Mouse (Mus musculus) Patski (cell line): ENCODE results near the gene Miip. TPM values are rescaled to one million over a fixed set of nuclear protein-coding genes. Genes with fewer than 3 reads are reported as not detected.
"Not testable (repeated sequence)": the region's sequence is repeated elsewhere in the genome, so short reads cannot be mapped to it uniquely, and the experiment has no call there.

Experiments
- ATAC-seq: fragments of 100-300 bp; one replicate; pipeline ENCODE4 v1.8.0; 2021
- CTCF ChIA-PET: fragments of 350-600 bp; sonication (Branson Sonifier 250); formaldehyde crosslinking; loops from one replicate; lab custom pipeline; 2022; ENCODE audit warnings: inconsistent platforms; lab: Charles Lee
- POLR2A ChIA-PET: fragments of 350-600 bp; sonication (Branson Sonifier 250); formaldehyde crosslinking; loops from one replicate; lab custom pipeline; 2022; ENCODE audit warnings: antibody characterized with exemption, inconsistent platforms; lab: Charles Lee
- DNase-seq: peaks from one replicate; pipeline ENCODE4 v3.0.0-alpha.2; 2011; ENCODE audit warnings: low read depth, low spot score
- H3K27me3 ChIP-seq: fragments of 371-371 bp; one replicate; pipeline ENCODE4 v1.5.1; 2021
- CTCF ChIP-seq: fragments of 100-300 bp; IDR thresholded peaks from one replicate; pipeline ENCODE4 v1.5.1; 2021
- in situ Hi-C: fragments of 300-500 bp; cut with MboI; formaldehyde crosslinking; loops from 3 replicates; pipeline ENCODE4 v1.11.1; 2018; ENCODE audit warnings: low pct_unique_long_range_greater_than_20kb, mixed read lengths
- polyA plus RNA-seq: library from polyadenylated mRNA; unstranded; gene quantifications from one replicate; pipeline ENCODE4 v1.2.3, GENCODE M21; 2021

Gene Miip
- polyA plus RNA-seq, 1 experiment from 2014 or later: 14.4 TPM

- H3K27me3 ChIP-seq: no peaks in the 10 kb centered on the region
- no peak for ATAC-seq
- in situ Hi-C loops: no loop called here
- ChIA-PET POLR2A (no interaction called here), CTCF (no interaction called here)
- DNase-seq: no peak
- no peak for TF ChIP-seq CTCF
Measured at GRCm38 (mm10) chr4:147824389-147824788, 44.2 kb downstream of the Miip start.

GRCm38 (mm10) chr4:147821414-147821813 is 47.2 kb downstream of the Miip start:
- CTCF ChIA-PET, H3K27me3 ChIP-seq, ATAC-seq, in situ Hi-C loops, POLR2A ChIA-PET, DNase-seq: not testable (repeated sequence)

GRCm38 (mm10) chr4:147819659-147820058 is 49.0 kb downstream of the Miip start:
- in situ Hi-C loops, H3K27me3 ChIP-seq, DNase-seq, ATAC-seq, POLR2A ChIA-PET, CTCF ChIA-PET: not testable (repeated sequence)

GRCm38 (mm10) chr4:147814592-147815167 is 53.9 kb downstream of the Miip start:
- ChIA-PET CTCF (interaction anchor here (0.8 kb wide), 1 partner anchor 9 kb away, joined by 4 read pairs; no protein-coding TSS in a partner anchor), POLR2A (no interaction called here)
- TF ChIP-seq CTCF: no peak
- ATAC-seq: no peak
- H3K27me3 ChIP-seq: no peaks in the 10 kb centered on the region
- in situ Hi-C loops: no loop called here
- no peak for DNase-seq

GRCm38 (mm10) chr4:147813249-147813765 is 55.3 kb downstream of the Miip start:
- no peak for DNase-seq
- in situ Hi-C loops: no loop called here
- CTCF ChIA-PET: no interaction called here
- TF ChIP-seq CTCF: no peak
- no peak for ATAC-seq
- H3K27me3 ChIP-seq: no peaks in the 10 kb centered on the region
- POLR2A ChIA-PET: no interaction called here

Other genes starting within 250 kb of the Miip start
- gene Zfp979, start 226.3 kb downstream of the Miip start, polyA plus RNA-seq: 0.14 TPM
- gene Zfp534, start 166.3 kb downstream of the Miip start, polyA plus RNA-seq: 0.39 TPM
- 0.19 TPM for gene Zfp984, start 59.0 kb downstream of the Miip start, polyA plus RNA-seq
- 4.4 TPM for gene Zfp933, start 20.4 kb downstream of the Miip start, polyA plus RNA-seq
- gene Fv1, start 163 bp upstream of the Miip start, polyA plus RNA-seq: 9.3 TPM
- gene Mfn2, start 35.9 kb upstream of the Miip start, polyA plus RNA-seq: 52.4 TPM
- gene Plod1, start 68.0 kb upstream of the Miip start, polyA plus RNA-seq: 39.3 TPM
- gene 2510039O18Rik, start 72.1 kb upstream of the Miip start, polyA plus RNA-seq: 57.2 TPM
- 0.60 TPM for gene Nppb, start 117.0 kb upstream of the Miip start, polyA plus RNA-seq
- 0.31 TPM for gene Nppa, start 131.9 kb upstream of the Miip start, polyA plus RNA-seq
- gene Clcn6, start 170.0 kb upstream of the Miip start, polyA plus RNA-seq: 9.2 TPM
- gene Mthfr, start 170.3 kb upstream of the Miip start, polyA plus RNA-seq: 20.0 TPM
- 23.8 TPM for gene Agtrap, start 219.2 kb upstream of the Miip start, polyA plus RNA-seq